In genomic region chr17:56139858-56140595, GRCm38 (mm10) we compare ENCODE assay signal across 8 mouse cellular contexts. TPM values are rescaled to one million over a fixed set of nuclear protein-coding genes. Genes with fewer than 3 reads are reported as not detected.
A peak's percentile ranks its signal among the peaks of the same experiment; 100 is the strongest.
DNase-seq lines count a peak whose midpoint lies in the region; ATAC-seq and TF ChIP-seq lines count a peak whose summit lies in the region.

Gene Sema6b (minus strand): TSS chr17:56140343.

- H3K27me3 ChIP-seq in lung, embryonic 14.5 days (ENCODE audit: insufficient read depth, low read length), result peaks cover 68% of the 10 kb centered on the region
- peaks cover 59% of the 10 kb centered on the region for H3K27me3 ChIP-seq in kidney, embryonic 16.5 days (ENCODE audit: insufficient read depth, low read length)
- peaks cover 72% of the 10 kb centered on the region for H3K27me3 ChIP-seq in liver, embryonic 15.5 days

- H3K4me3 ChIP-seq in lung, embryonic 14.5 days (ENCODE audit: low read depth, low read length), result peak within 1 kb of the TSS; percentile 65
- peak within 1 kb of the TSS; percentile 64 for H3K4me3 ChIP-seq in kidney, embryonic 16.5 days (ENCODE audit: low read length)
- peak within 1 kb of the TSS; percentile 57 for H3K4me3 ChIP-seq in liver, embryonic 15.5 days (replicated peaks)
- peak within 1 kb of the TSS; percentile 86 for H3K4me3 ChIP-seq in olfactory bulb, adult 2 months (ENCODE audit: insufficient read depth, low read depth, low read length)

- peak; percentile 24; the same call in 1 of the 2 replicates for TF ChIP-seq CTCF in lung, embryonic 14.5 days (IDR thresholded peaks at IDR 0.05; ENCODE audit: low read depth)
- TF ChIP-seq CTCF in olfactory bulb, adult 2 months (IDR thresholded peaks at IDR 0.05; ENCODE audit: insufficient read depth, low read depth, low read length), result no peak

- WGBS in lung, embryonic 14.5 days, result 1% methylated on average over 79 of the region's 79 CpGs
- 2% methylated on average over 62 of the region's 79 CpGs for WGBS in kidney, embryonic 16.5 days
- 2% methylated on average over 79 of the region's 79 CpGs for WGBS in liver, embryonic 15.5 days (ENCODE audit: insufficient replicate concordance)
- WGBS in olfactory bulb, adult 2 months, result 2% methylated on average over 78 of the region's 79 CpGs

- no peak within 1 kb of the TSS for H3K27ac ChIP-seq in lung, embryonic 14.5 days (ENCODE audit: low read depth)
- no peak within 1 kb of the TSS for H3K27ac ChIP-seq in kidney, embryonic 16.5 days (ENCODE audit: low read length)
- H3K27ac ChIP-seq in liver, embryonic 15.5 days (replicated peaks), result no peak within 1 kb of the TSS
- H3K27ac ChIP-seq in olfactory bulb, adult 2 months (ENCODE audit: insufficient read depth, low read depth, low read length), result peak within 1 kb of the TSS; percentile 85

- no peaks in the 10 kb centered on the region for H3K36me3 ChIP-seq in lung, embryonic 14.5 days (ENCODE audit: insufficient read depth)
- no peaks in the 10 kb centered on the region for H3K36me3 ChIP-seq in kidney, embryonic 16.5 days (ENCODE audit: insufficient read depth, low read length)
- no peaks in the 10 kb centered on the region for H3K36me3 ChIP-seq in liver, embryonic 15.5 days (replicated peaks)

- ATAC-seq in lung, embryonic 14.5 days (ENCODE audit: insufficient read depth), result peak; percentile 35
- peak; percentile 36 for ATAC-seq in kidney, embryonic 16.5 days (ENCODE audit: low FRiP score, low TSS enrichment)
- ATAC-seq in liver, embryonic 15.5 days (ENCODE audit: insufficient read depth), result peak; percentile 37; the same call in 1 of the 2 replicates

- peak; percentile 83 for DNase-seq in lung, embryonic 14.5 days
- no peak for DNase-seq in lung, postnatal 25 days (ENCODE audit: low spot score)
- DNase-seq in cerebellum, postnatal 10 days, result peak; percentile 91 to 92
- DNase-seq in gastrocnemius, postnatal 14 days, result peak; percentile 70
- no peak for DNase-seq in ovary, postnatal 14 days (ENCODE audit: low spot score)

- TF ChIP-seq POLR2A in olfactory bulb, adult 2 months (IDR thresholded peaks at IDR 0.05; ENCODE audit: insufficient read depth, low read depth, low read length), result peak; percentile 48; the same call in 1 of the 2 replicates

- H3K9ac ChIP-seq in lung, embryonic 14.5 days, result peak within 1 kb of the TSS; percentile 36
- peak within 1 kb of the TSS; percentile 67 for H3K9ac ChIP-seq in kidney, embryonic 16.5 days (replicated peaks; ENCODE audit: low read length)
- no peak within 1 kb of the TSS for H3K9ac ChIP-seq in liver, embryonic 15.5 days

- H3K4me2 ChIP-seq in lung, embryonic 14.5 days, result peak within 1 kb of the TSS; percentile 100
- H3K4me2 ChIP-seq in kidney, embryonic 16.5 days (replicated peaks; ENCODE audit: low read depth, low read length), result peak within 1 kb of the TSS; percentile 100
- peak within 1 kb of the TSS; percentile 85 for H3K4me2 ChIP-seq in liver, embryonic 15.5 days

- intact Hi-C loops in gastrocnemius, postnatal 14 days (cut with DNase I; ENCODE audit: low total_unique reads), result no loop called here

- H3K9me3 ChIP-seq in lung, embryonic 14.5 days (ENCODE audit: low read depth, low read length), result no peaks in the 10 kb centered on the region
- H3K9me3 ChIP-seq in kidney, embryonic 16.5 days (ENCODE audit: low read length), result no peaks in the 10 kb centered on the region
- no peaks in the 10 kb centered on the region for H3K9me3 ChIP-seq in liver, embryonic 15.5 days (replicated peaks)

- H3K4me1 ChIP-seq in lung, embryonic 14.5 days (ENCODE audit: insufficient read depth), result no peaks in the 10 kb centered on the region
- peaks cover 29% of the 10 kb centered on the region for H3K4me1 ChIP-seq in kidney, embryonic 16.5 days (ENCODE audit: insufficient read depth, low read length)
- H3K4me1 ChIP-seq in liver, embryonic 15.5 days (replicated peaks), result peaks cover 36% of the 10 kb centered on the region
- H3K4me1 ChIP-seq in olfactory bulb, adult 2 months (ENCODE audit: control insufficient read depth, insufficient read depth, low read length), result peaks cover 44% of the 10 kb centered on the region

RNA-seq across cellular contexts. Expression of gene Sema6b, which starts in this region (rescaled TPM):
- 1.7 and 1.8 TPM in 2 replicates for polyA plus RNA-seq in lung, embryonic 14.5 days (2014; fragmentation: Nextera tagmentation; extraction: Ambion mirVana)
- total RNA-seq in gastrocnemius, postnatal 14 days (2021), result 10 to 100 TPM in 1 of 2 experiments, 1 to 10 TPM in 1; 9.8 to 12.1 TPM
- 1.1 TPM in 2 replicates for polyA plus RNA-seq in kidney, embryonic 16.5 days (2015; fragmentation: Nextera tagmentation; extraction: Ambion mirVana)
- polyA plus RNA-seq in liver, embryonic 15.5 days (2015; fragmentation: Nextera tagmentation; extraction: Ambion mirVana), result 0.81 and 1.3 TPM in 2 replicates
- not detected in 2 replicates for polyA plus RNA-seq in olfactory bulb, adult 2 months (2012; ENCODE audit: insufficient read depth, insufficient read length, low replicate concordance, missing spikeins)

Comparison
In these comparisons a context has a peak if more than half of its experiments do, and no peak if none do; other contexts are left out.
1. RNA of gene Sema6b (polyA plus RNA-seq): not detected in olfactory bulb, adult 2 months; 1.7 to 1.8 TPM in lung, embryonic 14.5 days, 1.1 TPM in kidney, embryonic 16.5 days and 0.81 to 1.3 TPM in liver, embryonic 15.5 days; every median in the first group is over 10 times any median in the second.
2. DNase-seq: peak in lung, embryonic 14.5 days (single experiment), cerebellum, postnatal 10 days (2 of 2) and gastrocnemius, postnatal 14 days (single experiment); none in lung, postnatal 25 days (single experiment) and ovary, postnatal 14 days (single experiment).
3. Peak in every context shown above with its lines, with median percentiles within 50 percentile points of each other: ATAC-seq, H3K4me2 ChIP-seq and H3K4me3 ChIP-seq.